Mouse (Mus musculus) E14TG2a.4 (cell line): ENCODE measurements around the gene Pimreg.

Source experiments
- H3K27me3 ChIP-seq: 2 replicates; pipeline ENCODE4 v1.6.1; 2014; ENCODE audit warnings: low read length, control low read depth; ENCODE audit not compliant: insufficient read depth
- H3K36me3 ChIP-seq: 2 replicates; pipeline ENCODE4 v1.6.1; 2014; ENCODE audit warnings: low read length, control low read depth; ENCODE audit not compliant: insufficient read depth
- H3K4me1 ChIP-seq: replicated peaks from 2 replicates; pipeline ENCODE4 v1.6.1; 2014; ENCODE audit warnings: low read depth, low read length, control low read depth
- H3K4me3 ChIP-seq: replicated peaks from 2 replicates; pipeline ENCODE4 v1.5.1; 2014; ENCODE audit warnings: mild to moderate bottlenecking, low read length
- H3K9me3 ChIP-seq: 2 replicates; pipeline ENCODE4 v1.6.1; 2014; ENCODE audit warnings: low read length, control low read depth
- CTCF ChIP-seq: conservative IDR thresholded peaks from 2 replicates; pipeline ENCODE4 v1.5.1; 2014; ENCODE audit warnings: low read length
- NANOG ChIP-seq: IDR thresholded peaks from 2 replicates; pipeline ENCODE4 v1.6.1; 2014; ENCODE audit warnings: borderline replicate concordance, low read length, mixed read lengths
- POU5F1 ChIP-seq: IDR thresholded peaks from 2 replicates; pipeline ENCODE4 v1.6.1; 2014; ENCODE audit warnings: low read length, borderline replicate concordance

Pimreg gene

GRCm38 (mm10) chr11:72066330-72066729 lies 24.5 kb downstream of the Pimreg start:
- Histone ChIP-seq H3K36me3 (no peaks in the 10 kb centered on the region), H3K4me1 (peaks cover 7% of the 10 kb centered on the region), H3K27me3 (peaks cover 29% of the 10 kb centered on the region), H3K4me3 (no peak overlapping the region), H3K9me3 (peaks cover 6% of the 10 kb centered on the region; the same call in 1 of the 2 replicates)
- peak; percentile 88 for TF ChIP-seq CTCF
- TF ChIP-seq POU5F1 = no peak

GRCm38 (mm10) chr11:72067326-72067725 lies 25.5 kb downstream of the Pimreg start:
- Histone ChIP-seq H3K4me1 (peaks cover 7% of the 10 kb centered on the region), H3K36me3 (no peaks in the 10 kb centered on the region), H3K4me3 (no peak overlapping the region), H3K27me3 (peaks cover 27% of the 10 kb centered on the region), H3K9me3 (peaks cover 6% of the 10 kb centered on the region; the same call in 1 of the 2 replicates)
- no peak for TF ChIP-seq POU5F1
- TF ChIP-seq CTCF = no peak
- TF ChIP-seq NANOG = no peak

DNA sequence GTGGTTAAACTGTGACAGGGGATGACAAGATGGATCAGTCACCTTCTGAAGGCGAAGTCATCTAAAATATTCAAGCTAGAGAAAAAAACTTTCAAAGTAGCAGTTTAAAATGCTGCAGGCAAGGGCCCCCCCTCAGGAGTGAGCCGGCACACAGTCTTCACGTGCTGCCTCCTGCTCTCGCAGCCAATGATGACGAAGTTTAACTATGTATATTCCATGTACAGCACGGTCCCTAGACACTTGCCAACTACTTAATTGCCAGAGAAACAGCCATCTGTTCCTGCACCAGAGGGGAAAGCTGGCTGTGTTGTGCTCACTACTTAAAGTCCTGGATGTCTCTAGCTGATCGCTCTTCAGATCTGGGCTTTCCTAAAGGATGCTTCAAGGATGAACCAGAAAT lies 26.2 kb downstream of the Pimreg start:
- Histone ChIP-seq H3K4me1 (peaks cover 7% of the 10 kb centered on the region), H3K27me3 (peaks cover 21% of the 10 kb centered on the region), H3K4me3 (no peak overlapping the region), H3K9me3 (peaks cover 6% of the 10 kb centered on the region; the same call in 1 of the 2 replicates), H3K36me3 (no peaks in the 10 kb centered on the region)
- TF ChIP-seq CTCF (no peak), POU5F1 (no peak), NANOG (no peak)

DNA sequence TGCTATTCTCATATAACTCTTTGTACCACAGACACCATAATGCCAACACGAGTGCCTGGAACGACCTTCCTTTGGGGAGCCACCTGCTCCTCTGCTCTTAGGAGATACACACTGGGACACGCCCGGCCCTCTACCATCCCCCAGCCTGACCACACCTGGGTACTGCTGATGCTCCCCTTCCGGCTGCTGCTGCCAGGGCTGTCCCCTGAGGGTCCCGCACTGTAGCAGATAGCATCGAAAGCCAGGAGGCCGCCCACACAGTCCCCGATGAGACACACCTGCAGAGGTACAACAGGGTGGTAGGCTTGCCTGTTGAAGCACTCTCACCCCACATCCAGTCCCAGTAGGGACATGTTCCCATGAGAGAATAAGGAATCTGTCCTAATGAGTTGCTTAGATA lies 28.9 kb downstream of the Pimreg start:
- peaks cover 6% of the 10 kb centered on the region; the same call in 1 of the 2 replicates for H3K9me3 ChIP-seq
- H3K4me3 ChIP-seq = no peak overlapping the region
- H3K27me3 ChIP-seq = 0 out of 2 replicates have a peak, but pooled peaks cover 9% of the 10 kb centered on the region
- H3K36me3 ChIP-seq = no peaks in the 10 kb centered on the region
- H3K4me1 ChIP-seq = peaks cover 7% of the 10 kb centered on the region
- TF ChIP-seq CTCF (no peak), POU5F1 (no peak), NANOG (no peak)

DNA sequence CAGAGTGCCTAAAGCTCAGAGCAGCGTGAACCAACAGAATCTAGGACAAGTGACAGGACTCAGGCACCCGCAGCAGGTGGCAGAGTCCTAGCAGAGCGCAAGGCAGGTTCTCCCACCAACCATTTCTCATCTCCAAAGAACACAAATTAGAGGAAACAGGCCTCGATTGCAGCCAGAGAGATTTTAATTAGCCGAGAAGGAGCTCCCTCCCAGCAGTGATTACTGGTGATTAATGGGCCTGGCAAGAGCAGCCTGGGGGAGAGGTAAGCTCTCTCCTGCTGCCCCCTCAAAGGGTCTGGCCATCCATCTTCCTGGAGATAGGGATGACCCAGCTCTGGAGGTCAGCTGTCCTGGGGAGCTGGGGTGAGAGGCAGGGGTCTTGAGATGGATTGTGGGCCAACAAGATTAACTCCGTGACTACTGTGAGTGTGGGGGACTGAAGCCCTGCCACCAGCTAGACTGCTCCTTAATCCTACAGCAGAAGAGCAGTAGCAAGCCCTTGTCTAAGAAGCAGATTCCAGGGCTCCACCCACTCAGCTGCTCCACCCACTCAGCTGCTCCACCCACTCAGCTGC lies 30.6 kb downstream of the Pimreg start:
- Histone ChIP-seq H3K27me3 (0 out of 2 replicates have a peak, but pooled peaks cover 9% of the 10 kb centered on the region), H3K9me3 (peaks cover 6% of the 10 kb centered on the region; the same call in 1 of the 2 replicates), H3K4me1 (peaks cover 7% of the 10 kb centered on the region), H3K4me3 (no peak overlapping the region), H3K36me3 (no peaks in the 10 kb centered on the region)
- TF ChIP-seq CTCF (no peak), POU5F1 (no peak), NANOG (no peak)

DNA sequence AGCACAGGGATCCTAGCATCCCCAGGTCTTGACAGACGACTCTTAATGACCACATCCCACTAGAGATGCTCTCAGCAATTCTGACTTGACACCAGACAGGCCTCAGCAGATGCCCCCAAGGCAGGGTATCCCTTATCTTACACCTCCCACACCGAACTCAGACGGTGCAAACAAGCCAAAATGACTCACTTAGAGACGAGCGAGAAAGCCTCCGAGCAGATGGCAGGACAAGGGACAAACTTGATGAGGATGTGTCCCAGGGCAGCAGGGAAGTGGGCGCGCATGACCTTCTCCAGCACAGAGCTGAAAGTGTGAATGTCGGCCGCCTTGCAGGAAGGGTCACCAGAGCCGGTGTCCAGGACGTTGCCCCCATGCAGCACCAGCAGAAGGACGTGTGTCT lies 32.4 kb downstream of the Pimreg start:
- H3K36me3 ChIP-seq = no peaks in the 10 kb centered on the region
- peaks cover 19% of the 10 kb centered on the region for H3K4me1 ChIP-seq
- no peak for TF ChIP-seq POU5F1
- TF ChIP-seq NANOG = no peak
- TF ChIP-seq CTCF = no peak
- peaks cover 6% of the 10 kb centered on the region; the same call in 1 of the 2 replicates for H3K9me3 ChIP-seq
- H3K4me3 ChIP-seq = no peak overlapping the region
- 0 out of 2 replicates have a peak, but pooled peaks cover 9% of the 10 kb centered on the region for H3K27me3 ChIP-seq

DNA sequence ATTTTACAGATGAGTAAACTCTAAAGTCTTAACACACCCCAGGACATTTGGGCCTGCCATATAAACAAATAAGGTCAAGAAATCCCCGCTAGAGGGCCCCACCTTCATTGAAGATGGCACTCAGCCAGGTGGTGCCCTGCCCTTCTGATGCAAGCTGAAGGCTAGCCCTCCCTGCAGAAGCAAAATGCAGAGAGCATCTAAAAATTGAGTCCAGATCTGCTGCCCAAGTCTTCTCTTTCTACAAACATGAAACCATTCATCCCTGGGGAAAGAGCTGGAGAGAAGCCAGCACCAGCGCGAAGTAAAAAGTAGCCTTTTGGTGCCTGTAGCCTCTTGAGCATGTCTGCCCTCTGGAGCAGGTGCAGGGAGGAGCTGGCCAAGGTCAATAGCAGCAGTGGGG lies 36.2 kb downstream of the Pimreg start:
- Histone ChIP-seq H3K4me3 (no peak overlapping the region), H3K36me3 (no peaks in the 10 kb centered on the region), H3K4me1 (peaks cover 13% of the 10 kb centered on the region), H3K9me3 (no peaks in the 10 kb centered on the region), H3K27me3 (0 out of 2 replicates have a peak, but pooled peaks cover 11% of the 10 kb centered on the region)
- TF ChIP-seq NANOG (no peak), CTCF (0 out of 2 replicates have a peak, but pooled peaks have one; percentile 8)

GRCm38 (mm10) chr11:72078647-72079046 lies 36.8 kb downstream of the Pimreg start:
- Histone ChIP-seq H3K9me3 (no peaks in the 10 kb centered on the region), H3K36me3 (no peaks in the 10 kb centered on the region), H3K27me3 (0 out of 2 replicates have a peak, but pooled peaks cover 11% of the 10 kb centered on the region), H3K4me3 (no peak overlapping the region), H3K4me1 (peaks cover 13% of the 10 kb centered on the region)
- no peak for TF ChIP-seq CTCF
- no peak for TF ChIP-seq NANOG
- TF ChIP-seq POU5F1 = 0 out of 2 replicates have a peak, but pooled peaks have one; percentile 22

DNA sequence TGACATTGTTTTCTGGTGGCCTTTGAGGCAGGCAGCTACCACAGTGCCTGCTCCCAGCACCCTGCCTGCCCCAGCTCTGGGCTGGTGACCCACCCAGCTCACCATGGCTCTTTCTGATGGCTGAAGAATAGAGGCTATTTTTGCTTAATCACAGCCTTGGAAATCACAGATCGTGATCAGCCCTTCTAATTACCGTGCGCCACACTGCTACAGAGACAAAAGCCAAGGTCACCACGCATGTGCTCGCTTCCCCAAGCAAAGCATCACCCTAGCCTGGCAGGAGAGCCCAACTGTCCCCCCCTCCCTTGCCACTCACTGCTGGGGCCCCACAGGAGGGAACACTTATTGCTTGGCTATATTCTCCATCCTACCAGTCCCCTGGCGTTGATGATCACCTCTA lies 38.6 kb downstream of the Pimreg start:
- Histone ChIP-seq H3K4me1 (peaks cover 13% of the 10 kb centered on the region), H3K27me3 (0 out of 2 replicates have a peak, but pooled peaks cover 7% of the 10 kb centered on the region), H3K36me3 (no peaks in the 10 kb centered on the region), H3K4me3 (no peak overlapping the region), H3K9me3 (no peaks in the 10 kb centered on the region)
- TF ChIP-seq CTCF (no peak), POU5F1 (no peak), NANOG (no peak)
